Mouse (Mus musculus) spleen, postnatal 10 days (tissue): Measurements from ENCODE around the gene Klf12.

ENCODE experiments used
- DNase-seq, 2 experiments: peaks; one replicate each; pipeline ENCODE4 v3.0.0; 2021 to 2022; ENCODE audit warnings: low spot score in 2 of 2

The Klf12 gene

GRCm38 (mm10) chr14:100284119-100284860 is at the start of gene Klf12:
Gene Klf12, minus strand, starts transcription at chr14:100284679.
- peak; percentile 7 to 41 for DNase-seq

GRCm38 (mm10) chr14:100333369-100333768 is 48.9 kb upstream of the Klf12 start:
- DNase-seq, result no peak

- DNase-seq, result no peak
These were observed 44.3 kb upstream of the Klf12 start for GRCm38 (mm10) chr14:100328602-100329276.

GRCm38 (mm10) chr14:100324303-100324702 is 39.8 kb upstream of the Klf12 start:
- no peak for DNase-seq

- no peak for DNase-seq
These were observed 37.5 kb upstream of the Klf12 start for GRCm38 (mm10) chr14:100322012-100322411.

GRCm38 (mm10) chr14:100316780-100317179 is 32.3 kb upstream of the Klf12 start:
- DNase-seq, result no peak

- DNase-seq, result no peak
These were observed 29.6 kb upstream of the Klf12 start for GRCm38 (mm10) chr14:100314099-100314498.

- DNase-seq, result no peak
These were observed 16.4 kb upstream of the Klf12 start for GRCm38 (mm10) chr14:100300905-100301304.

- DNase-seq, result no peak
These were observed 14.4 kb upstream of the Klf12 start for GRCm38 (mm10) chr14:100298892-100299291.

- no peak for DNase-seq
These were observed 2.2 kb upstream of the Klf12 start for GRCm38 (mm10) chr14:100286586-100287241.

GRCm38 (mm10) chr14:100285656-100286585 is 1.4 kb upstream of the Klf12 start:
- DNase-seq, result peak; percentile 6 to 18

- peak; percentile 11 to 48 for DNase-seq
These were observed 579 bp upstream of the Klf12 start for GRCm38 (mm10) chr14:100284861-100285655.

GRCm38 (mm10) chr14:100283411-100284118 is 914 bp downstream of the Klf12 start:
- DNase-seq, result no peak

GRCm38 (mm10) chr14:100282651-100283050 is 1.8 kb downstream of the Klf12 start:
- no peak for DNase-seq

GRCm38 (mm10) chr14:100281734-100282133 is 2.7 kb downstream of the Klf12 start:
- DNase-seq, result no peak

- DNase-seq, result no peak
These were observed 10.3 kb downstream of the Klf12 start for GRCm38 (mm10) chr14:100274179-100274578.

- DNase-seq, result no peak
These were observed 23.9 kb downstream of the Klf12 start for GRCm38 (mm10) chr14:100260531-100260930.

- no peak for DNase-seq
These were observed 41.4 kb downstream of the Klf12 start for GRCm38 (mm10) chr14:100243046-100243445.

GRCm38 (mm10) chr14:100239874-100240273 is 44.6 kb downstream of the Klf12 start:
- DNase-seq, result no peak

GRCm38 (mm10) chr14:100236757-100237156 is 47.7 kb downstream of the Klf12 start:
- DNase-seq, result no peak
